Mouse (Mus musculus): ENCODE results near the gene Gatb. TPM values are rescaled to one million over a fixed set of nuclear protein-coding genes. Genes with fewer than 3 reads are reported as not detected.

Gene Gatb
- polyA plus RNA-seq, 1 experiment from 2014 or later = 11.2 TPM

DNA sequence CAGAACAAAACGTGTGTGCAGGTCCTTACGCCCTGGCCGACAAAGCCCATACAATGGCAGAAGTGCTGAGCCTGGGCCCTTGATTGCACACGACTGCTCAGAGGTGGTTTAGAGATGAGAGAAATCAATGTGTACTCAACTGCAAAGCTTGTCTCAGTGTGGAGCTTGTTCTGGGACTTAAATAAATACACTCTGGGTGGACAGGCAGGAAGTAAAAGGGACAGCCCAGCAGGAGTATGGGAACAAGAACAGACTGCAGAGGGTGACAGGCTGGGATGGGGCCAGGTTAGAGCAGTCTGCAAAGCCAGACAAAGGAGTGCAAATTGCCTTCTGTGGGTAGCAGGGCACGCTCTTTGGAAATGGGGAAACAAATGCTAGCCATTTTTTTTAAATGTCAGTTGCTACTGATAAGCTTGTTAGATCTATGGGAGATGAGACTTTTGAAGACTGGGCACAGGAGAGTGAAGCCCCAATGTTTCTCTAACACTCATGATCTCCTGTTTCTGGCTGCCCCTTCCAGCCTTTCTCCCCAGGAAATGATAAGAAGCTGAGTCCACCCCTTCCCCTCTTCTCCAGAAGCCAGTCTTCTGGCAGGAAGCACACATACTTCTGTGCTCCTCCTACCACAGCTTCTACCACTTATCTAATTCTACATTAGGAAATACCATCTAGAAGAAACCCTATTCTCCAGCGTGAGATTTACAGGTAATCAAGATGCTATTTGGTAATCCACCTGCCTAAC is 129.4 kb downstream of the Gatb start:
- H3K27me3 ChIP-seq (replicated peaks; ENCODE audit: control insufficient read depth, insufficient read depth, low read length) = no peaks in the 10 kb centered on the region
- ATAC-seq = no peak
- no peak overlapping the region for H3K9ac ChIP-seq (ENCODE audit: low read depth, low read length)
- H3K4me3 ChIP-seq (ENCODE audit: low read depth, low read length) = no peak overlapping the region
- H3K4me1 ChIP-seq (replicated peaks; ENCODE audit: control insufficient read depth, insufficient read depth, low read length) = no peaks in the 10 kb centered on the region
- 43% methylated on average over 6 of the region's 6 CpGs for WGBS
- no peak overlapping the region for H3K4me2 ChIP-seq (replicated peaks; ENCODE audit: low read depth)
- H3K27ac ChIP-seq (ENCODE audit: low read depth, low read length) = no peak overlapping the region
- no peak for TF ChIP-seq CTCF (IDR thresholded peaks at IDR 0.05; ENCODE audit: low read depth)
- no peaks in the 10 kb centered on the region for H3K9me3 ChIP-seq (ENCODE audit: control insufficient read depth)
- H3K36me3 ChIP-seq (ENCODE audit: control insufficient read depth, insufficient read depth) = no peaks in the 10 kb centered on the region

Other genes with a start within 250 kb of the Gatb start
- 2.3 and 2.6 TPM in 2 replicates for gene Fam160a1, start 243.2 kb downstream of the Gatb start, polyA plus RNA-seq (2015; fragmentation: Nextera tagmentation; extraction: Ambion mirVana)

Measured in intestine, postnatal 0 days (tissue).